Mouse (Mus musculus) lung, postnatal 0 days (tissue): Measurements from ENCODE around the gene Cd79b.

Experiments
- CTCF ChIP-seq: IDR thresholded peaks from 2 replicates; pipeline ENCODE4 v1.5.1; 2016; ENCODE audit warnings: antibody characterized with exemption, mild to moderate bottlenecking
- EP300 ChIP-seq: IDR thresholded peaks from 2 replicates; pipeline ENCODE4 v1.6.1; 2016; ENCODE audit warnings: antibody characterized with exemption, mild to moderate bottlenecking, control low read depth

DNA sequence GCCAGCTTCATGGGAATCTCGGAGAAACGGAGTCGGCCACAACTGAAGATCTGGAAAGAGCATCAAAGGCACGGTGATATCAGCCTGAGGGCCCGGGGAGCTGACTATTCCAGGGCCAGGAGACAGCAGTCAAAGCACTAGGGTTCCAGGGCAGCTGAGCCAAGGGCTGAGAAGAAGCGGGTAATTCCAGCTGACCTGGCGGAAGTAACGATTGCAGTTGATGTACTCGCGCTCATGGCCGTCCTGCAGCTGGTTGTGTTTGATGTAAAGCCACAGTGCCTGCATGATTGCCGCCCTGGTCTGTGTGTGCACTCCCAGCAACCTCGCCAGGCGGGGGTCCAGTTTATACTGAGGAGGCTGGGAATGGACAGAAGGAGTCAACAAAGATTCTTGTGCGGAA lies 49.6 kb downstream of the Cd79b start:
- TF ChIP-seq CTCF (no peak), EP300 (no peak)
